Mouse (Mus musculus) T-cell, adult 2 months (primary cell): ENCODE measurements around the gene Zbtb8os.
"Not testable (repeated sequence)": the region's sequence is repeated elsewhere in the genome, so short reads cannot be mapped to it uniquely, and the experiment has no call there.

Experiments used
- DNase-seq: peaks from one replicate; pipeline ENCODE4 v3.0.0; 2022; ENCODE audit warnings: low spot score

The Zbtb8os gene

DNA sequence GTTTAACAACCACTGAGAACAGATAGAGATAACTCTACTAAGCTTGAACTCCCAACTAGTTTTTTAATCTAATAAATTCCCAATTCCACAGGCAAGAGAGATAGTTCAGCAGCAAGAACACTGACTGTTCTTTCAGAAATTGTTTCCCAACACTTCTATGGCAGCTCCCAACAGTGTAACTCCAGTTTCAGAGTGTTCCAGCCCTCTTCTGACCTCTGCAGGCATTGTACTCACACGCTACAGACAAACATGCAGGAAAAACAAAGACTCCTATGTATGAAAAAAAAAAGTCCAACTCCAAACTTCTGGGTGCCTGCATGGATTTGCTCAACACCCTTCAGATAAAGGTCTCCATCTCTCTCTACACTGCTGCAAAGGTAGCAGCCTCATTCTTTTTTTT lies 2.6 kb upstream of the Zbtb8os start:
- DNase-seq, result no peak

GRCm38 (mm10) chr4:129334677-129335215 lies 749 bp upstream of the Zbtb8os start:
- DNase-seq, result no peak

GRCm38 (mm10) chr4:129336291-129336690 lies 796 bp downstream of the Zbtb8os start:
- DNase-seq, result no peak

- DNase-seq, result no peak
These were observed 4.2 kb downstream of the Zbtb8os start for GRCm38 (mm10) chr4:129339743-129340142.

- no peak for DNase-seq
These were observed 6.4 kb downstream of the Zbtb8os start for GRCm38 (mm10) chr4:129341888-129342287.

DNA sequence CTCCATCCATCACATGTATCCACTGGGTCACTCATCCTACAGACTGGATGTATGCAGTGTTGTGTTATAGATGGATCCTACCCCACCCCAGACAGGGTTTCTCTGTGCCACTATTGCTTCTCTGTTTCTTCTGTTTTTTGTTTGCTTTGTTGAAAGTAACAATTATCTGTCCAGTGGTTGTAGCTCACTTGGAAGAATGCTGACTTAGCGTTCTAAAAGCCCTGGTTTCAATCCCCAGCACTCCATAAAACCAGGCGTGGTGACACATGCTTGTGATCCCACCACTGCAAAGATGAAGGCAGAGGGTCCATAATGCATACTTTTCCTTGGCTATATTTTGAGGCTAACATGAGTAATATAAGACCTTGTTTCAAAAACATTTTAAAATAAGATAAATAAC lies 7.2 kb downstream of the Zbtb8os start:
- DNase-seq, result no peak

GRCm38 (mm10) chr4:129346481-129347154 lies 11.1 kb downstream of the Zbtb8os start:
- no peak for DNase-seq

DNA sequence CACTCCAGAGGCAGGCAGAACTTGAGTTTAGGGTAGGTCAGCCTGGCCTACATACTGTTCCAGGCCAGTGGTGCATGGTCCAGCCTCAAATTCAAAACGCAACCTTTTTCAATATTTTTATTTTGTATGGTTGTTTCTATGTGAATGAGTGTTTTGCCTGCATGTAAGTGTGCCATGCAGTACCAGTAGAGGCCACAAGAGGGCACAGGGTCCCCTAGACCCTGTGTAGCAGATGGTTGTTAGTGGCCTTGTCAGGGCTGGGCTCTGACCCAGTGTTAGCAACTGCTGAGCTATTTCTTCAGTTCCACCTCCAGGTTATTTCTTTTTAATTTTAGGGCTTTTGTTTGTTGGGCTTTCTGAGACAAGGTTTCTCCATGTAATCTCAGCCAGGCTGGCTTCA lies 15.1 kb downstream of the Zbtb8os start:
- DNase-seq, result peak; percentile 60

DNA sequence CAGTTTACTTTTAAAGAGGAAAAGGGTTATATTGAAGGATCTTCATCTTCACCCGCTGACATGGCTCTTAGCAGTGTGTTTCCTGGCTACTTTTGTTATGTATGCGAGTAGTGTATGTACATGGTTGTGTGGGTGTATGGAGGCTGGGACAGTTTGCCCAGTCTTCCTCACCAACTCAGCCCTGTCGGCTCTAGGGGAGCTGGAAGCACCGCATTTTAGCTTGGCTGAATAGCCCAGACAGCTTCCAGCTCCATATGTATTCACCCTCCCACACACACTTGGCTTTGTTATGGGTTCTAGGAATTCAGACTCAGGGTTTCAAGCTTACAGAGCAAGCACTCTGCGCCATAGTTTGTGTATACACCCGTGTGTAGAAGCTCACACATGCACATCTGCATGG lies 15.6 kb downstream of the Zbtb8os start:
- DNase-seq, result no peak

DNA sequence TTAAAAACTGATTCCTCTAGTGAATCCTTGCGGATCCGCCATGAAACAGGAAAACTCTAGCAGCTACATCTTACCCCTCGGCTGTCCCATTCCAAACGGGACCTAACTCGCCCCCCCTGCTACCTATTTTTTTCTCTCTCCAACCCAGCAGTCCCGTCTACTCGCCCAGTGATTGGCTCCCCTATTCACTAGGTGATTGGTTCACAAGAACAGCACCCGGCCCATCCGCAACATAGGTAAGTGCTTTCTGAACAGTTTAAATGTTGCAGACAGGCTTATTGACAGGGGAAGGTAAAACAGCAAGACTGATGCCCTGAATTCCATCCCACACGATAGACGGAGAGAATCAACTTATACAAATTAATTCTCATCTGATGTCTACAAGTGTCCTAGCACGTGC lies 17.7 kb downstream of the Zbtb8os start:
- no peak for DNase-seq

- DNase-seq, result peak; percentile 19
These were observed 18.7 kb downstream of the Zbtb8os start for GRCm38 (mm10) chr4:129354236-129354635.

DNA sequence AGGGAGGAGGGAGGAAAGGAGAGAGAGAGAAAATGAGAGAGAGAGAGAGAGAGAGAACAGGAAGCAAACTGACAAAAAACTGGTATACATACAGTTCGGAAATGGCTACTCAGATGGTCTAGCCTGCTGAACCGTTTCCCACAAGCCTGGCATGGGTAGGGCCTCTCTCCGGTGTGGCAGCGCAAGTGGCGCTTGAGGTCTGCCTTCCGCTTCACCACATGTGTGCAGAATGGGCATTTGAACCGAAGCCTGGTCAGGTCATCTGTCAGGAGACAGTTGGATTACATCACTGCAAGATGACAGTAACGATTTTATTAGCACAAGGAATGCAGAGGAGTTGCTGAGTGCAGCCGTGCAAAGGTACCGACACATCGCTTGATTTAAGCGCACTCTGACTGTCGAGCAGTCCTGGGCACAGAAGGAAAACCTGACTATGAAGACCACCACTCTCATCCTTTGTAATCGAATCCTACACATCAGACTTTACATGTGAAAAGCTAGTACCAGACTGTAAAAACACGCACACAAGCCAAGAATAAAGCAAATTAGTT lies 22.2 kb downstream of the Zbtb8os start:
- DNase-seq, result no peak

GRCm38 (mm10) chr4:129362238-129362637 lies 26.7 kb downstream of the Zbtb8os start:
- not testable (repeated sequence) for DNase-seq

- DNase-seq, result no peak
These were observed 27.3 kb downstream of the Zbtb8os start for GRCm38 (mm10) chr4:129362771-129363170.

- DNase-seq, result no peak
These were observed 28.0 kb downstream of the Zbtb8os start for GRCm38 (mm10) chr4:129363463-129363862.

DNA sequence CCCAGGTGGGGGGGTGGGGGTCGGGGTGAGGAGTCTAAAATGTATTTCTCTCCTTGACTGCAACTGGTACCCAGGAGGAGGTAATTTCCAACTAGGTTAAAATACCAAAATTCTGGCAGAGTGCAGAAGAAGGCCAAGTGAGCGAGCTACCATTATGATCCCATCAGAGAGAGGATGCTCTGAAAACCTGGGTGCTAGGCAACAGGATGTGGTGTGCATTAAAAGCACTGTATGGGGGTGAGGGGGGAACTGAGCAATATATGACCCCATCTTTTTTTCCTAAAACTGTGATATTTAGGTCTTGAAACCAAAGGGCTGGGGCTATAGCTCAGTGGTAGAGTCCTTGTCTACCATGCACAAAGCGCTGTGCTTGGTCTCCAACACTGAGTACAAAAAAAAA lies 28.9 kb downstream of the Zbtb8os start:
- DNase-seq, result peak; percentile 18

GRCm38 (mm10) chr4:129365224-129365623 lies 29.7 kb downstream of the Zbtb8os start:
- peak; percentile 53 for DNase-seq

GRCm38 (mm10) chr4:129371391-129371790 lies 35.9 kb downstream of the Zbtb8os start:
- DNase-seq, result no peak

- peak; percentile 27 for DNase-seq
These were observed 37.9 kb downstream of the Zbtb8os start for GRCm38 (mm10) chr4:129373202-129373976.

DNA sequence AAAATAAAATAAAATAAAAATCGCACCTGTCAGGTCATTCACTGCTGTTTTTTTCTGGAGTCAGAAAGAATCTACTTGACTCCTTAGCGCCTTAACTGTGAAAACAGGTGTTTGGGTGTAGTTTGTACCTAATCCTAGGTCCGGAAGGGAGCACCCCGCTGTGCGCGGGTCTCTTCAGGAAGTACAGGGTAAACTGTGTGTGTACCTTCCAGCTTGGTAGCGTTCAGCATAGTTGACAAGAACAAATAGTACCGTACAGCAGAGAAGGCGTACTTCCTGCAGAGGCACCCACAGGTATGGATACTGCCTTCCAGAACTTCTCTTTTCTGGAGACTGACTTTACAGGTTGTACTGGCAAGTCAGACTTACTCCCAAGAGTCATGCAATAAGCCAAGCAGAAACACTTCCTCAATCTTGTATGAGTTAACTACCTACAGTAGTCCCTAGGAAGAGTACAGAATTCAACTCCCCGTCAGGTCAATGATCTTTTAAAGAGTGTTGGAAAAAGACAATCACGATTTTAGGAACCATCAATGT lies 38.8 kb downstream of the Zbtb8os start:
- DNase-seq, result no peak

GRCm38 (mm10) chr4:129375000-129375399 lies 39.5 kb downstream of the Zbtb8os start:
- DNase-seq, result no peak

GRCm38 (mm10) chr4:129375821-129376220 lies 40.3 kb downstream of the Zbtb8os start:
- no peak for DNase-seq
